Mouse (Mus musculus): ENCODE measurements around the gene Fut8. TPM values are rescaled to one million over a fixed set of nuclear protein-coding genes. Genes with fewer than 3 reads are reported as not detected.

Gene Fut8
- polyA plus RNA-seq, 1 experiment from 2014 or later = 26.2 TPM

DNA sequence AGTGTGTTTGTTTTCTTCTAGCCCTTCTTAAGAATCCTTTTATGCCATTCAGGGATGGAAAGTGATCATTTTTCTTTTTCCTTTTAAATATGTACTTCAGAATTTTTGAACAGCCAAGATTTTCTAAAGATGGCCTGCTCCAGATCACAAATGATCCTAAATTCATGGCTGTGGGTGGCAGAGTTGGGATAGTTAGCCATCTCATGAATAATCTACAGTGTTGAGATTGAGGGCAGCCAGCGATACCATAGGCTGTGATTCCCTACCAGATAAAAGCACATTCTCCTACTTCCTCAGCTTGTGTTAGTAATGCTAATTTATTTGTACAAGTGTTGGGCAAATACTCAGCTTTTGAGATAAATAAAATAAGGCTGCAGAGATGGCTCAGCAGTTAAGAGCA, 228.3 kb downstream of the Fut8 start:
- no peak for ATAC-seq (ENCODE audit: insufficient number of reproducible peaks, insufficient read depth, low FRiP score, low TSS enrichment, low read depth)
- Histone ChIP-seq H3K36me3 (no peaks in the 10 kb centered on the region), H3K27ac (no peak overlapping the region), H3K27me3 (no peaks in the 10 kb centered on the region), H3K4me1 (replicated peaks) (no peaks in the 10 kb centered on the region), H3K4me2 (no peak overlapping the region), H3K9me3 (no peaks in the 10 kb centered on the region), H3K4me3 (replicated peaks) (no peak overlapping the region), H3K9ac (replicated peaks) (no peak overlapping the region)
- 95% methylated on average over 1 of the region's 1 CpGs for WGBS

DNA sequence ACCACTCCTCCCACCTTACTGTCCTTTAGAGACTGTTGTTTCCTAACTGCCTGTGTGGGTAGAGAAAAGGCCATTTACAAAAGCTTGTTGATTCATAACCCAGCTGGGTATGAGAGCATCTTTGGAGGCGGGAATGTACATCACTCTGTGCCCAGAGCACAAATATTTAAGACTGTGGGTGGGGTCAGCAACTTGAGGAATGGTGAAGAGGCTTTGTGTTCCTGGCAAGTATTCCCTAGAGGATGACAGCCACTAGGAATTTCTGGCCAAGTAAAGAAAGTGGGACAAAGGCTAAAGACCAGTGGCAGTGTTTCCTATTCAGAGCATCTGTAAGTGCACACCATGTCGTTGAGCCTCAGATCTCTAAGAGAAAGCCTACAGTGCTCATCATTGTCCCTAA, 242.0 kb downstream of the Fut8 start:
- H3K4me3 ChIP-seq (replicated peaks) = no peak overlapping the region
- H3K27me3 ChIP-seq = no peaks in the 10 kb centered on the region
- H3K9ac ChIP-seq (replicated peaks) = no peak overlapping the region
- no peak overlapping the region for H3K4me2 ChIP-seq
- H3K9me3 ChIP-seq = no peaks in the 10 kb centered on the region
- no peaks in the 10 kb centered on the region for H3K4me1 ChIP-seq (replicated peaks)
- no peak for ATAC-seq (ENCODE audit: insufficient number of reproducible peaks, insufficient read depth, low FRiP score, low TSS enrichment, low read depth)
- 87% methylated on average over 2 of the region's 2 CpGs for WGBS
- no peak overlapping the region for H3K27ac ChIP-seq
- 0 out of 2 replicates have a peak, but pooled peaks cover 3% of the 10 kb centered on the region for H3K36me3 ChIP-seq

DNA sequence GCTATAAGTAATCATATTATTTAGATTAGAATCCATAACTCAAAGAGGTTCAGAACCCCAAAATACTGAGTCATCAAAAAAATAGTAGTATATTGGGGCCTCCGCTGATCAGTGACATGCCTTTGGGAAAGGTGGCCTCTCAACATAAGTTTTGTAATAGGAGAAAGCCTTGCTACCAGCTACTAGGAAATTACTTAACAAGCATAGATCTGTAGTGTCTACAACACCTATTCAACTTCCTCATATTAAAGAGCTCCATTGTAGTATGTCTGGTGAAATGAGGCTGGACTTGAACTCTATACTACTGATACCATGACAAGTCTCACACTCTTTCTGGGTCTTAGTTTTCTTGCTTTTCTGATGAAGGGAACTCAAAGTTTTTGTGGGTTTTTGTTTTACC, 243.2 kb downstream of the Fut8 start:
- no peaks in the 10 kb centered on the region for H3K4me1 ChIP-seq (replicated peaks)
- H3K4me2 ChIP-seq = no peak overlapping the region
- H3K9me3 ChIP-seq = no peaks in the 10 kb centered on the region
- no peaks in the 10 kb centered on the region for H3K27me3 ChIP-seq
- 96% methylated on average over 1 of the region's 1 CpGs for WGBS
- no peak overlapping the region for H3K27ac ChIP-seq
- no peak overlapping the region for H3K9ac ChIP-seq (replicated peaks)
- no peaks in the 10 kb centered on the region for H3K36me3 ChIP-seq
- no peak overlapping the region for H3K4me3 ChIP-seq (replicated peaks)
- ATAC-seq (ENCODE audit: insufficient number of reproducible peaks, insufficient read depth, low FRiP score, low TSS enrichment, low read depth) = no peak

DNA sequence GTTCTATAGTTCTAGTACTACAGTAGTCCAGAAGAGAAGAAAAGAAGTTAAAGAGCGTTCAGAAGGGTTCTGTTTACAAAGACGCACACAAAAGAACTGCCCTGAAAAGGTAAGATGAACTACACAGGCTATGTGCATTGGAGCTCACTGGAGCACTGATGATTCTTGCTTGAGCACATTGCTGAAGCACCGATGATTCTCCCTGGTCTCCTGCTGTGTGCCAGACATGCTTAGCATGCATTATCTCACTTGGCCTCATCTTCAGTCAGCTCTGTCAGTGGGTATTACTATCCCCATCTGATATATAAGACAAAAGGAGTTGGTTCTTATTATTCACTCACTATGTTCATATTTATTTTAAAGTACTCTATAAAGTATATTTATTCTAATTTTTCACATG, 243.9 kb downstream of the Fut8 start:
- ATAC-seq (ENCODE audit: insufficient number of reproducible peaks, insufficient read depth, low FRiP score, low TSS enrichment, low read depth) = no peak
- Histone ChIP-seq H3K4me2 (no peak overlapping the region), H3K36me3 (no peaks in the 10 kb centered on the region), H3K4me1 (replicated peaks) (no peaks in the 10 kb centered on the region), H3K27me3 (no peaks in the 10 kb centered on the region), H3K4me3 (replicated peaks) (no peak overlapping the region), H3K27ac (no peak overlapping the region), H3K9ac (replicated peaks) (no peak overlapping the region), H3K9me3 (no peaks in the 10 kb centered on the region)
- WGBS = 82% methylated on average over 3 of the region's 3 CpGs

DNA sequence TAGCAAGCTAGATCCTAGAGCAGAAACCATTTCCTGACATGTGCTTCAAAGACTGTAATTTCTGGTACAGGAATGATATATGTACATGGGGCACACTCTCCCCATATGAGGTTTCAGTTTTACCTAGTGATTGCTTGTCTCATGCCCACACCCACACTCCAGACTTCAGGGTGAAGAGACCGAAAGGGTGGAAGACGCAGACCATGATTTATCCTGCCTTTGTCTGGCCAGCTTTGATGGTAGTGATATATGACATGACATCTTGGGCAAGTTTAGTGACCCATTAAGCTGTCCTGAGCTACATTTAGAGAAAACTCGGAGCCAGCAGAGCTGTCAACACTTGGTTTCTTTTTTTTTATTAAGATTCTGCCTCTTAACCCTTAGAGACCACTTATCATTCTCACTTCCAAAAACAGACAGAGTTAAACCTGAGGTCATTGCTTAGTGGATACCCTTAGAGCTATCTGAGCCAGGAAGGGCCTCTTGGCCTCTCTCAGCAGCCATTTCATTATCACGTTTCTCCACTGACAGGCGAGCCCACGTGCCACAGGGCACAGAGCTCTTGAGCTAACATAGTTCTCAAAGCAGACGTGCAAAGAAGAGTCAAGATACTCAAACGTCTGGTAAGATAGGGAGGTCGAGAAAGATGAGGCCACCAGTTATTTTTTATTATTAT, 245.4 kb downstream of the Fut8 start:
- no peak overlapping the region for H3K27ac ChIP-seq
- H3K36me3 ChIP-seq = no peaks in the 10 kb centered on the region
- no peak for ATAC-seq (ENCODE audit: insufficient number of reproducible peaks, insufficient read depth, low FRiP score, low TSS enrichment, low read depth)
- H3K27me3 ChIP-seq = no peaks in the 10 kb centered on the region
- no peaks in the 10 kb centered on the region for H3K4me1 ChIP-seq (replicated peaks)
- H3K4me2 ChIP-seq = no peak overlapping the region
- no peaks in the 10 kb centered on the region for H3K9me3 ChIP-seq
- WGBS = 20% methylated on average over 9 of the region's 9 CpGs
- H3K9ac ChIP-seq (replicated peaks) = no peak overlapping the region
- no peak overlapping the region for H3K4me3 ChIP-seq (replicated peaks)

DNA sequence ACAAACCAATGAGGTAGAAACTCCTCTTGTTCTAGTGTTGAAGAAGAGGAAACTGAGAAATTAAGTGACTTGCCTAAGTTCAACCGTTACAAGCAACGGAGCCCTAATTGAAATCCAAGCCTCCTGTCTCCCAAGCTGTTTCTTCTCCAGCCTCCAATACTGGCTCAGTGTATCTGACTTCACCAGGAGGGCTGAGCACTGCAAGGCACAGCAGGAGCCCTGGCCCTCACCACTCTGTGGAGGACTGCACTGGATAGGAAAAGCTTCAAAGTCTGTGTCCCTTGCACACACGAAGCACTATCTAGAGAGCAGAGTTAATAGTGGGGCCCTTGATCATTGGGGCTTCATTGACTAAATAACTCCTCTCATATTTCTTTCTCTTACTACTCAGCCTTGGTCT, 246.8 kb downstream of the Fut8 start:
- no peaks in the 10 kb centered on the region for H3K9me3 ChIP-seq

DNA sequence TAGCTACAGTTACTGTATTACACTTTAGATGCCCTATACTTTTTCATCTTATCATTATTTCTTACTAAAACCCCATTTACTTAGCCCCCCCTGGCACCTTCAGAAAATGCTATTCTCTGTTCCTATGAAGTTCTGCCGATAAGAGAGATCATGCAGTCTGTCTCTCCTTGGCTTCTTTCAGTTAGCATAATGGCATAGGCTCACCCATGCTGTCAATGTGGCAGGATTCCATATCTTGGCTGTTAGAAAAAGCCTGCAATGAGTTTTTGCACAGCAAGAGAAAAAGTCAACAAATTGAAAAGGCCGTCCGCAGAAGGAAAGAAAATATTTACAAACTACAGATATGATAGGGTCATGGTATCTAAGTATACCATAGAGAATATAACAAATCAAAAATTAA, 253.6 kb downstream of the Fut8 start:
- no peaks in the 10 kb centered on the region for H3K27me3 ChIP-seq
- no peak for ATAC-seq (ENCODE audit: insufficient number of reproducible peaks, insufficient read depth, low FRiP score, low TSS enrichment, low read depth)

More for the DNA sequence above, 246.8 kb downstream of the Fut8 start:
- ATAC-seq (ENCODE audit: insufficient number of reproducible peaks, insufficient read depth, low FRiP score, low TSS enrichment, low read depth) = no peak
- 75% methylated on average over 3 of the region's 3 CpGs for WGBS
- Histone ChIP-seq H3K36me3 (no peaks in the 10 kb centered on the region), H3K4me3 (replicated peaks) (no peak overlapping the region), H3K9ac (replicated peaks) (no peak overlapping the region), H3K27me3 (no peaks in the 10 kb centered on the region), H3K4me2 (no peak overlapping the region), H3K4me1 (replicated peaks) (no peaks in the 10 kb centered on the region), H3K27ac (no peak overlapping the region)

DNA sequence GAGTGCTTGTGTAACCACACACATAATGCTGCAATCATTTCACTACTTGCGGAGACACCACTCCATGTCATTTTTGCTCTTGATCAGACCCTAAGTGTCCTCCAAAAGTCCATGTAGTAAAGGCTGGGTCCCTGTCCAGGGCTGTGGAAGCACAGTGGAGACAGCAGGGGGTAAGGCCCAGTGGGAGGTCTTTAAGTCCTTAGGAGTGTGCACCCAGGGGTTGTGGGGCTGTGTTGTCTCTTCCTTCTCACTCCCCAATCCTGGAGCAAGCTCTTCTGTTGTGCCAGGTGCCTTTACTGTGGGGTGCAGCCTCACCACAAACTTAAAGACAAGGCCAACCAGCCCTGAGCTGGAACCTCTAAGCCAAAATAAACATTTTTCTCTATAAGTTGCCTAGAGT, 257.9 kb downstream of the Fut8 start:
- H3K4me1 ChIP-seq (replicated peaks) = no peaks in the 10 kb centered on the region
- WGBS = 100% methylated on average over 1 of the region's 1 CpGs
- H3K4me2 ChIP-seq = no peak overlapping the region
- H3K36me3 ChIP-seq = no peaks in the 10 kb centered on the region
- H3K9me3 ChIP-seq = no peaks in the 10 kb centered on the region
- ATAC-seq (ENCODE audit: insufficient number of reproducible peaks, insufficient read depth, low FRiP score, low TSS enrichment, low read depth) = no peak
- H3K27ac ChIP-seq = no peak overlapping the region
- no peak overlapping the region for H3K9ac ChIP-seq (replicated peaks)
- no peak overlapping the region for H3K4me3 ChIP-seq (replicated peaks)
- no peaks in the 10 kb centered on the region for H3K27me3 ChIP-seq

More for the DNA sequence above, 253.6 kb downstream of the Fut8 start:
- WGBS = 97% methylated on average over 3 of the region's 3 CpGs
- Histone ChIP-seq H3K9me3 (no peaks in the 10 kb centered on the region), H3K4me2 (no peak overlapping the region), H3K36me3 (no peaks in the 10 kb centered on the region), H3K4me3 (replicated peaks) (no peak overlapping the region), H3K9ac (replicated peaks) (no peak overlapping the region), H3K4me1 (replicated peaks) (no peaks in the 10 kb centered on the region), H3K27ac (no peak overlapping the region)

DNA sequence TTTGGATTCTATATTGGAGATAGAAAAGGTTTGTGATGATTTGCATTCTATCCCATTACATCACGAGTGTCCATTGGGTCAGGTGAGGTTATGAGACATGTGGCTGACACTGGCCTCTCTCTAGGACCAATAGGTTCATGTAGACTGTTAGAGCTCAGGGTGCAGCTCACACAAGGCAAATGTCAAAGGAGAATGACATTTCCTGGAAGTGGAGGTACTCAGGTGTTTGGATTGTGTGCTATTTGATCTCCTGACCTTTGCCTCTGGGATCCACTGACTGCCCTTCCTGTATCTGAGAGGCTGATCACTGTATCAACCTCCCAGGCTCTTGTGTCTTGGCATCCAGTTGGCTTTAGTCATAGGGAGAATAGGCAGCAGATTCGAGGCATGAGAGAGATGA, 260.2 kb downstream of the Fut8 start:
- ATAC-seq (ENCODE audit: insufficient number of reproducible peaks, insufficient read depth, low FRiP score, low TSS enrichment, low read depth) = no peak
- H3K27ac ChIP-seq = no peak overlapping the region
- H3K9ac ChIP-seq (replicated peaks) = no peak overlapping the region
- H3K4me2 ChIP-seq = no peak overlapping the region
- H3K4me3 ChIP-seq (replicated peaks) = no peak overlapping the region
- no peaks in the 10 kb centered on the region for H3K36me3 ChIP-seq
- H3K4me1 ChIP-seq (replicated peaks) = no peaks in the 10 kb centered on the region
- no peaks in the 10 kb centered on the region for H3K9me3 ChIP-seq
- WGBS = 66% methylated on average over 2 of the region's 2 CpGs
- no peaks in the 10 kb centered on the region for H3K27me3 ChIP-seq

DNA sequence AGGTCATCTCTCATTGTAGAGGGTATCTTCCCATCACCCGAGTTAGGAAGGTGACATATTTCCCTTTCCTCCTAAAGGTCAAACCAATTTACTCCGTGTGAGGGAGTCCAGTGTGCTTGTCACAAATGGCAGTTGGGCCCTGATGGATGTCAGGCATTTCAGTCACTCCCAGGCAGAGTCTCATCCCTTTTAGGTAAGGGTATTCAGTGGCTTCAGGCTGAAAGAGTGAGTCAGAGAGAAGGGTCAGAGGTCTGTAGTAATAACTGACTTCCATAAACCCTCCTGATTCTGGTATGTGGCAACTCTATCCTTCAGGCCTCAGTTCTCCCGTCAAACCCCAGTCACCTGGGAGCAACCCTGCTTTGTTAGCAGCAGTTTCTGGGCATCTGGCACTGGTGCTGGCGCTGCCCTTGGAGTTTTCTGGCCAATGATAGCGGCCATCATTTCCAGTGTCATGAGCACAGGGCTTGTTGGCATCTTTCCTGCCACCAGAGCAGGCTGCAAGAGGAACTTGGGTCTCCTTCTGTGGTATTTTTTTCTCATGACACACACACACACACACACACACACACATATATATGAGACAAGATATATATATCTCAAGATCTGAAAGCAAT, 262.6 kb downstream of the Fut8 start:
- no peaks in the 10 kb centered on the region for H3K27me3 ChIP-seq
- H3K9me3 ChIP-seq = no peaks in the 10 kb centered on the region
- H3K4me3 ChIP-seq (replicated peaks) = no peak overlapping the region
- WGBS = 59% methylated on average over 5 of the region's 5 CpGs
- no peak for ATAC-seq (ENCODE audit: insufficient number of reproducible peaks, insufficient read depth, low FRiP score, low TSS enrichment, low read depth)
- no peaks in the 10 kb centered on the region for H3K4me1 ChIP-seq (replicated peaks)
- H3K27ac ChIP-seq = no peak overlapping the region
- no peak overlapping the region for H3K9ac ChIP-seq (replicated peaks)
- H3K36me3 ChIP-seq = no peaks in the 10 kb centered on the region
- no peak overlapping the region for H3K4me2 ChIP-seq

DNA sequence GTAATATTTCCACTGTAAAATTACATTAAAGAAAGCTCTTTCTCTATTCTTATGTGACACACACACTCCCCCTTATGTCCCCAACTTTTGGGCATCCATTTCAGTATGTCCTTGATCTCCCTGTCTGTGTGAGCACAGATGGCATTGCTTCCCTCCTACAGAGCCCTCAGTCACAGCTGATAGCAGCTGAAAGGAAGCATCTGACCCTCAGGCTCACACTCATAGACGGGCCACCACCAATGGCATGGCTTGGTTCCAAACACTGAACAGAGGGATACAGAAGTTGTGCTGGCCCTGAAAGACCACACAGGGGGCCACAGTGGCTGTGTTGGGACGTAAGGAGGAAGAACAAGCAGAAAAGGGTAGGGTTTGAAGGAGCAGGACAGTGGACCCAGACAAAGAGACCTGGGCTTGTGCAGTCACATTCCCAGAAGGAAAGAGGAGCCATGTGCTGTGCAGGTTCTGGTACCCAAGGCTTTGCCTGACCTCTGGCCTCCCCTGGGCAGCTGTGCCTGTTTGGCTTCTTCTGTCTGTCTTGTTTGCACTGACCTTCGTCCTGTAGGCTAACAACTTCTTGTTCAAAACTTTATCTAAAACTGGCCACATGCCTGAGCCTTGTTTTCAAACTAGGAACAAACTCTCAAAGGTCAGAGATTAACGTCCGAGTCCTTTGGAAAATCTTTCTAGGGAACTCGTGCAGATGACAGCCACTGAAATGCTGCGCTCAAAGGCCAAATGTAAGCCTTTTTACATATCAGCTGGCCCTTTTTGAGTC, 263.7 kb downstream of the Fut8 start:
- no peak overlapping the region for H3K27ac ChIP-seq
- 70% methylated on average over 7 of the region's 7 CpGs for WGBS

More for the DNA sequence above, 263.7 kb downstream of the Fut8 start:
- ATAC-seq (ENCODE audit: insufficient number of reproducible peaks, insufficient read depth, low FRiP score, low TSS enrichment, low read depth) = no peak
- Histone ChIP-seq H3K9me3 (no peaks in the 10 kb centered on the region), H3K4me2 (no peak overlapping the region), H3K27me3 (no peaks in the 10 kb centered on the region), H3K9ac (replicated peaks) (no peak overlapping the region), H3K4me3 (replicated peaks) (no peak overlapping the region), H3K4me1 (replicated peaks) (no peaks in the 10 kb centered on the region), H3K36me3 (no peaks in the 10 kb centered on the region)
